7 mouse cellular contexts compared by ENCODE assay signal in the genomic region with DNA sequence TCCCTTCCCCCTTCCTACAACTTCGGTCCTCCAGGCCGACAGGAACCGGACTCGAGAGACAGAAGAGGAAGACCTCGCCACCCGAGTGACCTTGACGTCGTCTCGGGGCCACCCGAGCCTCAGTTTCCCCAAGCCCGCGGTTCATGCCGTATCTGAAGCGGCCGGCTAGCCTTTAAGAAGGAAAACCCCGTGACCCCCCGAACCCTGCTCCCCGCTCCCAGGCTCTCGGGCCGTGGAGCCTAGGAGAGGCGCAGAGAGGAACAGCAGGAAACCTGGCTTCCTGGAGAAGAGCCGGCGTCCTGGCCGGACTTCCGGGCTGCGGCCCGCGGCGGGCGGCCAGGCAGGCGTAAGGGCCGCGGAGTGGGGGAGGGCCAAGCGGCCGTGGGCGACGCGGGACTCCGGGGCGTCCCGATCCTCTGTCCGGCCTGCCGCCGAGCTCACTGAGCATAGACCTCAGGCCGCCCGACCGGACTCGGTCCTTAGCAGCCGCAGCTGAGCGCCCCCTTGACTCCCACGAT. TPM values are rescaled to one million over a fixed set of nuclear protein-coding genes. Genes with fewer than 3 reads are reported as not detected.
DNase-seq lines count a peak whose midpoint lies in the region; ATAC-seq and TF ChIP-seq lines count a peak whose summit lies in the region.

No protein-coding gene starts in this region.

- peak overlapping the region; percentile 97 for H3K9ac ChIP-seq in hindbrain, embryonic 14.5 days

- DNase-seq in layer of hippocampus, adult 2 months (ENCODE audit: low spot score in 2 of 2) = no peak
- no peak for DNase-seq in layer of hippocampus, adult 9-10 months (ENCODE audit: low spot score)
- no peak for DNase-seq in embryonic facial prominence, embryonic 10.5 days (ENCODE audit: low spot score)
- DNase-seq in hindbrain, embryonic 14.5 days (ENCODE audit: low spot score) = no peak
- no peak for DNase-seq in right cerebral cortex, adult 18-20 months
- DNase-seq in gastrocnemius, postnatal 10 days = no peak

- peaks cover 14% of the 10 kb centered on the region for H3K36me3 ChIP-seq in embryonic facial prominence, embryonic 10.5 days (replicated peaks)
- no peaks in the 10 kb centered on the region for H3K36me3 ChIP-seq in hindbrain, embryonic 14.5 days (replicated peaks; ENCODE audit: control insufficient read depth, insufficient read depth)

- WGBS in embryonic facial prominence, embryonic 10.5 days = under 1% methylated on average over 51 of the region's 51 CpGs
- under 1% methylated on average over 51 of the region's 51 CpGs for WGBS in hindbrain, embryonic 14.5 days

- peaks cover 40% of the 10 kb centered on the region for H3K4me1 ChIP-seq in embryonic facial prominence, embryonic 10.5 days
- peaks cover 28% of the 10 kb centered on the region for H3K4me1 ChIP-seq in hindbrain, embryonic 14.5 days (replicated peaks; ENCODE audit: control insufficient read depth, insufficient read depth, low read length)

- ATAC-seq in hindbrain, embryonic 14.5 days (ENCODE audit: low FRiP score) = peak; percentile 73
- ATAC-seq in megakaryocyte progenitor cell, adult 5-6 weeks (replicated peaks; ENCODE audit: poor library complexity) = peak; percentile 10

- no peaks in the 10 kb centered on the region for H3K27me3 ChIP-seq in embryonic facial prominence, embryonic 10.5 days (replicated peaks; ENCODE audit: low read depth, poor library complexity, severe bottlenecking)
- no peaks in the 10 kb centered on the region for H3K27me3 ChIP-seq in hindbrain, embryonic 14.5 days (ENCODE audit: control insufficient read depth, insufficient read depth, low read length)

- peak overlapping the region; percentile 81 for H3K4me3 ChIP-seq in layer of hippocampus, adult 2 months
- peak overlapping the region; percentile 99 for H3K4me3 ChIP-seq in embryonic facial prominence, embryonic 10.5 days
- H3K4me3 ChIP-seq in hindbrain, embryonic 14.5 days (replicated peaks; ENCODE audit: low read length) = peak overlapping the region; percentile 98

- TF ChIP-seq CTCF in layer of hippocampus, adult 2 months (conservative IDR thresholded peaks at IDR 0.05) = no peak

- peak overlapping the region; percentile 83 for H3K4me2 ChIP-seq in hindbrain, embryonic 14.5 days (replicated peaks)

- no peaks in the 10 kb centered on the region for H3K9me3 ChIP-seq in embryonic facial prominence, embryonic 10.5 days
- no peaks in the 10 kb centered on the region for H3K9me3 ChIP-seq in hindbrain, embryonic 14.5 days (ENCODE audit: control insufficient read depth, low read length)

- peak overlapping the region; percentile 97 for H3K27ac ChIP-seq in layer of hippocampus, adult 2 months
- H3K27ac ChIP-seq in embryonic facial prominence, embryonic 10.5 days (replicated peaks) = peak overlapping the region; percentile 98
- peak overlapping the region; percentile 91 for H3K27ac ChIP-seq in hindbrain, embryonic 14.5 days

RNA-seq across cellular contexts. Expression of gene Arf1, which starts 0.4 kb away (rescaled TPM):
- 100 to 1,000 TPM; 498 to 523 TPM for total RNA-seq in layer of hippocampus, adult 2 months (2021)
- 645 and 651 TPM in 2 replicates for polyA plus RNA-seq in embryonic facial prominence, embryonic 10.5 days (2016; fragmentation: Nextera tagmentation; extraction: Ambion mirVana)
- 611 and 652 TPM in 2 replicates for polyA plus RNA-seq in hindbrain, embryonic 14.5 days (2014; fragmentation: Nextera tagmentation; extraction: Ambion mirVana)
- total RNA-seq in megakaryocyte progenitor cell, adult 5-6 weeks (2015) = 280 and 290 TPM in 2 replicates
- total RNA-seq in megakaryocyte progenitor cell, adult 5-6 weeks (2017) = 343 and 378 TPM in 2 replicates
- 100 to 1,000 TPM; 222 to 228 TPM for total RNA-seq in gastrocnemius, postnatal 10 days (2021)

RNA-seq across cellular contexts. Expression of gene 2310033P09Rik, which starts 19.5 kb away (rescaled TPM):
- total RNA-seq in layer of hippocampus, adult 2 months (2021) = 10 to 100 TPM; 21.6 to 22.3 TPM
- 43.9 and 46.0 TPM in 2 replicates for polyA plus RNA-seq in embryonic facial prominence, embryonic 10.5 days (2016; fragmentation: Nextera tagmentation; extraction: Ambion mirVana)
- polyA plus RNA-seq in hindbrain, embryonic 14.5 days (2014; fragmentation: Nextera tagmentation; extraction: Ambion mirVana) = 21.4 and 25.0 TPM in 2 replicates
- 14.9 and 17.9 TPM in 2 replicates for total RNA-seq in megakaryocyte progenitor cell, adult 5-6 weeks (2015)
- total RNA-seq in megakaryocyte progenitor cell, adult 5-6 weeks (2017) = 8.7 and 17.8 TPM in 2 replicates
- 1 to 10 TPM; 6.1 to 6.3 TPM for total RNA-seq in gastrocnemius, postnatal 10 days (2021)

RNA-seq across cellular contexts. Expression of gene Mrpl55, which starts 25.4 kb away (rescaled TPM):
- 10 to 100 TPM; 37.3 to 39.3 TPM for total RNA-seq in layer of hippocampus, adult 2 months (2021)
- 119 and 128 TPM in 2 replicates for polyA plus RNA-seq in embryonic facial prominence, embryonic 10.5 days (2016; fragmentation: Nextera tagmentation; extraction: Ambion mirVana)
- 88.2 and 98.7 TPM in 2 replicates for polyA plus RNA-seq in hindbrain, embryonic 14.5 days (2014; fragmentation: Nextera tagmentation; extraction: Ambion mirVana)
- 33.4 and 49.5 TPM in 2 replicates for total RNA-seq in megakaryocyte progenitor cell, adult 5-6 weeks (2015)
- total RNA-seq in megakaryocyte progenitor cell, adult 5-6 weeks (2017) = 48.7 and 56.2 TPM in 2 replicates
- total RNA-seq in gastrocnemius, postnatal 10 days (2021) = 10 to 100 TPM; 36.7 to 38.0 TPM

RNA-seq across cellular contexts. Expression of gene Guk1, which starts 35.7 kb away (rescaled TPM):
- 100 to 1,000 TPM; 134 to 136 TPM for total RNA-seq in layer of hippocampus, adult 2 months (2021)
- 133 and 146 TPM in 2 replicates for polyA plus RNA-seq in embryonic facial prominence, embryonic 10.5 days (2016; fragmentation: Nextera tagmentation; extraction: Ambion mirVana)
- polyA plus RNA-seq in hindbrain, embryonic 14.5 days (2014; fragmentation: Nextera tagmentation; extraction: Ambion mirVana) = 248 and 249 TPM in 2 replicates
- 61.9 and 62.8 TPM in 2 replicates for total RNA-seq in megakaryocyte progenitor cell, adult 5-6 weeks (2015)
- total RNA-seq in megakaryocyte progenitor cell, adult 5-6 weeks (2017) = 29.9 and 34.7 TPM in 2 replicates
- 10 to 100 TPM; 20.8 to 22.0 TPM for total RNA-seq in gastrocnemius, postnatal 10 days (2021)

RNA-seq across cellular contexts. Expression of gene Gjc2, which starts 44.6 kb away (rescaled TPM):
- 10 to 100 TPM; 10.2 to 10.8 TPM for total RNA-seq in layer of hippocampus, adult 2 months (2021)
- polyA plus RNA-seq in embryonic facial prominence, embryonic 10.5 days (2016; fragmentation: Nextera tagmentation; extraction: Ambion mirVana) = 0.15 TPM in 1 of 2 replicates, not detected in the other
- 0.12 and 0.35 TPM in 2 replicates for polyA plus RNA-seq in hindbrain, embryonic 14.5 days (2014; fragmentation: Nextera tagmentation; extraction: Ambion mirVana)
- total RNA-seq in megakaryocyte progenitor cell, adult 5-6 weeks (2015) = not detected in 2 replicates
- total RNA-seq in megakaryocyte progenitor cell, adult 5-6 weeks (2017) = not detected in 2 replicates
- 1 to 10 TPM in 1 of 2 experiments, under 1 TPM in 1; 0.78 to 1.2 TPM for total RNA-seq in gastrocnemius, postnatal 10 days (2021)
